Mouse (Mus musculus) MN1 (cell line): ENCODE data around the gene Zfp600.
A peak's percentile ranks its signal among the peaks of the same experiment; 100 is the strongest.
"Not testable (repeated sequence)": the region's sequence is repeated elsewhere in the genome, so short reads cannot be mapped to it uniquely, and the experiment has no call there.

Experiments used
- DNase-seq: peaks from one replicate; pipeline ENCODE4 v3.0.0-alpha.2; 2016; ENCODE audit warnings: low spot score

Gene Zfp600

GRCm38 (mm10) chr4:146156524-146156923 is at the start of gene Zfp600:
TSS of gene Zfp600 (plus strand) at chr4:146156824.
- DNase-seq = not testable (repeated sequence)

- not testable (repeated sequence) for DNase-seq
Measured at GRCm38 (mm10) chr4:146162893-146163292, 6.3 kb downstream of the Zfp600 start.

GRCm38 (mm10) chr4:146167202-146167832 is 10.7 kb downstream of the Zfp600 start:
- peak; percentile 9 for DNase-seq

- DNase-seq = peak; percentile 23
Measured at GRCm38 (mm10) chr4:146167879-146168532, 11.4 kb downstream of the Zfp600 start.

GRCm38 (mm10) chr4:146168730-146169215 is 12.1 kb downstream of the Zfp600 start:
- DNase-seq = not testable (repeated sequence)

- peak; percentile 5 for DNase-seq
Measured at GRCm38 (mm10) chr4:146173378-146174226, 17.0 kb downstream of the Zfp600 start.

GRCm38 (mm10) chr4:146204357-146204756 is 47.7 kb downstream of the Zfp600 start:
- DNase-seq = not testable (repeated sequence)

GRCm38 (mm10) chr4:146239252-146240244 is 82.9 kb downstream of the Zfp600 start:
- not testable (repeated sequence) for DNase-seq

- DNase-seq = not testable (repeated sequence)
Measured at GRCm38 (mm10) chr4:146242119-146242518, 85.5 kb downstream of the Zfp600 start.
